Mouse (Mus musculus): ENCODE measurements at regions not wholly inside any gene's neighbourhood (a gene's known extent, or its start where the extent isn't known, plus 50 kb on each side); places are given as distances from the start of the nearest gene placed in this dataset.

DNA sequence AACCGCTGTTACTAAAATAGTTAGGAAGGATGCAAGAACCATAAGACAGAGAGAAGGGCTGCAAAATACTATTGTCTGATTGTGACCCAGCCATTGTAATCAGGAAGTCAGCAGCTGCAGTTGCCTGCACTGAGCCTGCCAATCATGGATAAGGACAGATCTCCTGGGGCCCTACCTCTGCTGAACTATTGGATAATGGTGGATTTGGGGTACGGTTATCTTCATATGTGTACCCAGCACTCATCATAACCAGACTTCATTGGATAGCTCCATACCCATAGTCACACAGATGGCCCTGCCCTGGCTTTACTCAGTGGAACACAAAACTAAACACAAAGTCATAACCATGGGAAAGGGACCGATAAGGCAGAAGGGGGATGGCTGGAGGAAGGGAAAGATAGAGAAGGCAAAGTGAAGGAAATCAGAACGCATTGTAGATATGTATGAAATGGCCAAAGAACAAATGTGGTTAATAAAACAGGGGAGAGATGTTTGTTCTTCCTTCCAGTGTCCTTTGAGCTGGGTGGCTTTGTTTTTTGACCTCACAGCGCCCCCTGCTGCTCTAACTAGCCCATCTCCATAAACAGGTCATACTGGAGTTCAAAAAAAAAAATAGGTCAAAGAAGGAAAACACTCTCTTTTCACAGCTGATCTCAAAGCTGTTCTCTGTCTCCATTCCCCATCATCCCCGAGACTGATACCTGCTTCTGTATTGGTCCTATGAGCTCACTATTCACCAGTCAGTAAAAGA is 101.2 kb downstream of the Dad1 start:
- TF ChIP-seq POLR2A (IDR thresholded peaks at IDR 0.05; ENCODE audit: extremely low read depth, insufficient read depth, low read length) (no peak), CTCF (IDR thresholded peaks at IDR 0.05; ENCODE audit: extremely low read depth, insufficient read depth, low read length) (peak; percentile 53)
- H3K4me3 ChIP-seq (ENCODE audit: insufficient read depth, low read length): no peak overlapping the region
- H3K27ac ChIP-seq (ENCODE audit: insufficient read depth, low read length): no peak overlapping the region
- no peaks in the 10 kb centered on the region for H3K4me1 ChIP-seq (ENCODE audit: control insufficient read depth, insufficient read depth, low read length)

DNA sequence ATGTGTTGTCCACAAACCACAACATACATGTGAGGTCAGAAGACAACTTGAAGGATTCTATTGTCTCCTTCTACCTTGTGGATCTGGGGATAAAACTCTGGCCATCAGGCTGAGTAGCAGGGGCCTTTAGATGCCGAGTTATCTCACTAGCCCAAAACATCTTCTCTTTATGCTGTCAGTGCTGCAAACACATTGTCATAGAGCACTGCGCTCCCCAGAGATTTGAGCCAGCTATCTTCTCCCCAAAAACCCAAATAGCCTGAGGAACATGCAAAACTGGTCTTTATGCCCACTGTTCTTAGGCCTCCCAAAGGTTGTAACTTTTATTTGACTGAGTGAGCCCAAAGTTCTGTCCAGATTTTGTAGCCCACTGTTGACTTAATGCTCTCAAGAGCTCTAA is 102.0 kb downstream of the Dad1 start:
- no peak overlapping the region for H3K27ac ChIP-seq (ENCODE audit: insufficient read depth, low read length)
- TF ChIP-seq POLR2A (IDR thresholded peaks at IDR 0.05; ENCODE audit: extremely low read depth, insufficient read depth, low read length) (no peak), CTCF (IDR thresholded peaks at IDR 0.05; ENCODE audit: extremely low read depth, insufficient read depth, low read length) (no peak)
- H3K4me3 ChIP-seq (ENCODE audit: insufficient read depth, low read length): no peak overlapping the region
- H3K4me1 ChIP-seq (ENCODE audit: control insufficient read depth, insufficient read depth, low read length): no peaks in the 10 kb centered on the region

DNA sequence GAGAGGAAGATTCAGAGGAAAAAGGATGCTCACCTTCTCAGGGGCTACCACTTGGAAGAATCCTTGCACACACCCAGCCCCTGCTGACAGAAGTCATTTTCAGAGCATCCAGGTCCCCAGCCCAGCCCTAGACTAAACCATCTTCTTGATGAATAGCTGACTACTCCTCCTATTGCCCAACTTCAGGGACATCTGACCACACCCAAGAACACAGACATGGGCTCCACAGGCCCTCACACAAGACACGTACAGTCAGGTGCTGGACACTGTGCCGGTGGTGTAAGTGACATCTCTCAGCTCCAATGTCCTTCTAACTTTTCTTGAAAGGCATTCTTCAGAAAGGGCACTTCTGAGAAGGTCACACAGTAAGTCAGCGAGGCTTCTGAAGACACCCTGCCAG is 102.6 kb downstream of the Dad1 start:
- no peak for TF ChIP-seq POLR2A (IDR thresholded peaks at IDR 0.05; ENCODE audit: extremely low read depth, insufficient read depth, low read length)
- TF ChIP-seq CTCF (IDR thresholded peaks at IDR 0.05; ENCODE audit: extremely low read depth, insufficient read depth, low read length): no peak
- Histone ChIP-seq H3K4me1 (ENCODE audit: control insufficient read depth, insufficient read depth, low read length) (no peaks in the 10 kb centered on the region), H3K4me3 (ENCODE audit: insufficient read depth, low read length) (no peak overlapping the region), H3K27ac (ENCODE audit: insufficient read depth, low read length) (no peak overlapping the region)

DNA sequence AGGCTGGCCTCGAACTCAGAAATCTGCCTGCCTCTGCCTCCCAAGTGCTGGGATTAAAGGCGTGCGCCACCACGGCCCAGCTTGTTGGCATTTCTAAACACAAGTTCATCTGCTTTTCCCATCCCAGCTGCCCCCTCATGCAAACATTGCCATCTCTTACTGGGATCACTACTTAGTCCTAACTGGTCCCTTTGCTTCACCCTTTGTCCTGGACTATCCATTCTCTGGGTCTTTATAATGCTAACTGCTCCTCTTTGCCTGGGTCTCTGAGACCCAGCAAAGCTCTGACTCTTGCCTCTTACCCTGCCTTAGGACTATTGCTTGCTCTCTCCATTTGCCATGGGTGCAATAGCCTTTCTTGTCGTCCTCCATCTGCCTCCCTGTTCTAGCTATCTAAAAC is 103.7 kb downstream of the Dad1 start:
- Histone ChIP-seq H3K4me3 (ENCODE audit: insufficient read depth, low read length) (no peak overlapping the region), H3K27ac (ENCODE audit: insufficient read depth, low read length) (no peak overlapping the region), H3K4me1 (ENCODE audit: control insufficient read depth, insufficient read depth, low read length) (no peaks in the 10 kb centered on the region)
- TF ChIP-seq POLR2A (IDR thresholded peaks at IDR 0.05; ENCODE audit: extremely low read depth, insufficient read depth, low read length) (no peak), CTCF (IDR thresholded peaks at IDR 0.05; ENCODE audit: extremely low read depth, insufficient read depth, low read length) (no peak)

DNA sequence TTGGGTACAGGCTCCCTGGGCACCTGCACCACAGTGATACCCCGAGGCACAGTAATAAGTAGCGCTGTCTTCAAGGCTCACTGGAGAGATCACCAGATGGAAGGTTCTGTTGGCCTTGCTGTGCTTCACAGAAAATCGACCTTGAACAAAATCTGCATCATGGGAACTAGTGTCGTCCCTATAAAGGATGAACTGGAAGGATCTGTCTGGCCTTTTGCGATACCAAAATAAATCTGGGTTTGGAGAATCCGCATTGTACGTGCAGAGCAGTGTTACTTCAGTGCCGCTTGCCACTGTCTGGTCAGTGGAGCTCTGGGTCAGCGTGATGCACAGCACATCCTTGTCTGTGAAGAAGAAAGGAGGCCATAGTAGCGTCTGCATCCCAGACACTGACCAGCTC is 105.3 kb downstream of the Dad1 start:
- Histone ChIP-seq H3K27ac (ENCODE audit: insufficient read depth, low read length) (no peak overlapping the region), H3K4me1 (ENCODE audit: control insufficient read depth, insufficient read depth, low read length) (no peaks in the 10 kb centered on the region), H3K4me3 (ENCODE audit: insufficient read depth, low read length) (no peak overlapping the region)
- TF ChIP-seq CTCF (IDR thresholded peaks at IDR 0.05; ENCODE audit: extremely low read depth, insufficient read depth, low read length): no peak
- TF ChIP-seq POLR2A (IDR thresholded peaks at IDR 0.05; ENCODE audit: extremely low read depth, insufficient read depth, low read length): no peak

DNA sequence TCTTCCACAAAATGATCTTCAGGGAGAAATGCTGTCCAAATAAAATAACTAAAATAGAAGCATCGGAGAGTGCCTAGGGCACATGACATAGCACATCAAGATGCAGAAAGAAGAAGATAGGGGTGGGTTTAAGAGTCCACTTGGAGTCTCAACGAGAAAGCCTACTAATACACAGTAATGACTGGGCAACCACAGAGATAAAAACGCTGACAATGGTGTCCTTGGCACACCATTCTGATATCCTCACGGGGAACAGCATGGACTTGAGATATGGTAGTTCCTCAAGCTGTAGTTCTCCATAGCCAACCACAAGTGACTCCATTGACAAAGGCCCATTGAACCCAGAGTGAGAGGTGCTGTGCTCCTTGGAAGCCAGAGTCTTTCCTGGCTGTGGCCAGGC is 105.8 kb downstream of the Dad1 start:
- TF ChIP-seq POLR2A (IDR thresholded peaks at IDR 0.05; ENCODE audit: extremely low read depth, insufficient read depth, low read length): no peak
- no peak for TF ChIP-seq CTCF (IDR thresholded peaks at IDR 0.05; ENCODE audit: extremely low read depth, insufficient read depth, low read length)
- no peak overlapping the region for H3K27ac ChIP-seq (ENCODE audit: insufficient read depth, low read length)

DNA sequence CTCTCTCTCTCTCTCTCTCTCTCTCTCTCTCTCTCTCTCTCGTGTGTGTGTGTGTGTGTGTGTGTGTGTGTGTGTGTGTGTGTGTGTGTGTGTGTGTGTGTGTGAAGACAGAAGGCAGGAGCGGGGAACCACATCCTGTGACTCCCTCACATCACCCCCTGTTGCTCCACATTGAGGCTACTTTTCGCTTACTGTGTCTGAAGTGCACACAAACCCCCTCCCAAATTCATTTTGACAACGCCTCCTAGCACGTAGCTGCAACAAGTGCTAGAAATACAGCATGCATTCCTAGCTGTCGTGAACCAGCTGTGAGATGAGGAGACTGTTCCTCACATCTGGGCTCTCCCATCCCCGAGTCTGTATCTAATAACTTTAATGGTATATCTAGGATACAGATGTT is 106.4 kb downstream of the Dad1 start:
- H3K27ac ChIP-seq (ENCODE audit: insufficient read depth, low read length): no peak overlapping the region
- no peaks in the 10 kb centered on the region for H3K4me1 ChIP-seq (ENCODE audit: control insufficient read depth, insufficient read depth, low read length)
- H3K4me3 ChIP-seq (ENCODE audit: insufficient read depth, low read length): no peak overlapping the region
- TF ChIP-seq CTCF (IDR thresholded peaks at IDR 0.05; ENCODE audit: extremely low read depth, insufficient read depth, low read length): no peak
- no peak for TF ChIP-seq POLR2A (IDR thresholded peaks at IDR 0.05; ENCODE audit: extremely low read depth, insufficient read depth, low read length)

More for the DNA sequence above, 105.8 kb downstream of the Dad1 start:
- Histone ChIP-seq H3K4me3 (ENCODE audit: insufficient read depth, low read length) (no peak overlapping the region), H3K4me1 (ENCODE audit: control insufficient read depth, insufficient read depth, low read length) (no peaks in the 10 kb centered on the region)

DNA sequence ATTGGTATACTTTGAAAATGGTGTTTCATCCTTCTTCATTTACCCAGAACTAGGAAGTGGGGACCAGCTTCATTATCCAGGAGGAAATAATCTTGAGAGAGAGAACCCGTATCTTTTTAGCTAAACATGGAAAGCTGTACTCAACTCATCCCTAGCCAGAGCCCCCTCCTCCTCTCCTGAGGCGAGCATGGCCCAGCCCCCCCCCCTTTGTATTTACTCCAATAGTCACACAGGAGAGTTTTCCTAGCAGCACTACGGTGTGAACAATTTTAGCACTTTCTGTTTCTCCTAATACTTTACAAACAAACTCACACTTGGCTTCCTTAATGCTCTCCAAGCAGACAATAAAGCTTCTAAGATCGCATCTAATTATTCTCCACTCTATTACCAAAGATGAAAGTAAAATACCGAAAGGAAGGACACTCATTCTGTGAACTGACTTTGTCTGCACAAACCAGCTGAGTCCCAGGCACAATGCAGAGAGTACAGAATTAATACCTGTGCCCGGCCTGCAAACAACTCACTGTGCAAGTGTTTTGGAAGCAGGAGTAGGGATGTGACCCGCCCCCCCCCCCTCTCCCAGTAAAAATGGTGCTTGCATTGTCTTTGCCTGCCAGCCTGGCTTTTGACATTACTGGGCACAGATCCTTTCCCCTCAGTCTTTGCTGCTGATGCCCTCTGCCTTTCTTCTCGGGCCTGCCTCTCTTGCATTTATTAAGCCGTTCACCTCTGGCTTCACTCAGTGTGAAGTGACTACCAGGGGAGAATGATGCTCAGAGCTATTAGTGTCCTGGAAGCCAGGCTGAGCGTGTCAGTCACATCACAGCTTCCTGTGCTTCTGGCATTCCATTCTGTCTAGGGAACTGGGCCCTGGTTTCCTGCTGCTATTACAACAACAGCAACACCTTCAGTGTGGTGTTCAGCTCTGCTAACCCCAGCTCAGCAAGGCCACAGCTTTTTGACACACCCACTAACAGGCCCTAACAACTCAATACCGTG is 107.9 kb downstream of the Dad1 start:
- H3K27ac ChIP-seq (ENCODE audit: insufficient read depth, low read length): no peak overlapping the region
- no peak overlapping the region for H3K4me3 ChIP-seq (ENCODE audit: insufficient read depth, low read length)

DNA sequence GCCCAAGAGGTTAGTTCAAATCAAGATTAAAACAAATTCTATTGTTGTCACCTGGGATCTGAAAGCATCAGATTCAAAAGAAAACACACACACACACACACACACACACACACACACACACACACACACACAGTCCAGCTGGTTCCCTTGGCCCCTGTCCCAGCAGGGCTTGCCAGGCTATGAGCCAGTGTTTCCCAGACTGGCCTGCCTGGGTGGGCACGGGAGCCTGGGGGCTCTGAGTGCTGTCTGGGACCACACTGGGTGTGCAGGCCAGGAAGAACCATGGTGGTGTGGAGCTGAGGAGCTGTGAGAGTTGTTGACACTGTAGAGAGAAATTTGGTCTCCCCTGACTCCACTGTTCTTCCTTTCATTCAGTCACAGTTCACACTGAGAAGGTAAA is 110.1 kb downstream of the Dad1 start:
- no peak for TF ChIP-seq CTCF (IDR thresholded peaks at IDR 0.05; ENCODE audit: extremely low read depth, insufficient read depth, low read length)
- TF ChIP-seq POLR2A (IDR thresholded peaks at IDR 0.05; ENCODE audit: extremely low read depth, insufficient read depth, low read length): no peak
- Histone ChIP-seq H3K27ac (ENCODE audit: insufficient read depth, low read length) (no peak overlapping the region), H3K4me3 (ENCODE audit: insufficient read depth, low read length) (no peak overlapping the region), H3K4me1 (ENCODE audit: control insufficient read depth, insufficient read depth, low read length) (no peaks in the 10 kb centered on the region)

More for the DNA sequence above, 107.9 kb downstream of the Dad1 start:
- no peaks in the 10 kb centered on the region for H3K4me1 ChIP-seq (ENCODE audit: control insufficient read depth, insufficient read depth, low read length)
- no peak for TF ChIP-seq CTCF (IDR thresholded peaks at IDR 0.05; ENCODE audit: extremely low read depth, insufficient read depth, low read length)
- no peak for TF ChIP-seq POLR2A (IDR thresholded peaks at IDR 0.05; ENCODE audit: extremely low read depth, insufficient read depth, low read length)
